Mouse (Mus musculus): ENCODE data around the gene Trpv1. TPM values are rescaled to one million over a fixed set of nuclear protein-coding genes. Genes with fewer than 3 reads are reported as not detected.
A peak's percentile ranks its signal among the peaks of the same experiment; 100 is the strongest.

The Trpv1 gene
- total RNA-seq, 2 experiments from 2014 or later, result not detected

- Histone ChIP-seq H3K4me3 (no peak overlapping the region), H3K27ac (no peak overlapping the region)
- no peak for DNase-seq (ENCODE audit: low spot score in 2 of 2)
- TF ChIP-seq CTCF (conservative IDR thresholded peaks at IDR 0.05), result no peak
These were observed 23.4 kb downstream of the Trpv1 start for GRCm38 (mm10) chr11:73257362-73257945.

- H3K27ac ChIP-seq, result no peak overlapping the region
- no peak overlapping the region for H3K4me3 ChIP-seq
- no peak for TF ChIP-seq CTCF (conservative IDR thresholded peaks at IDR 0.05)
- DNase-seq (ENCODE audit: low spot score in 2 of 2), result no peak
These were observed 24.6 kb downstream of the Trpv1 start for GRCm38 (mm10) chr11:73258664-73259063.

DNA sequence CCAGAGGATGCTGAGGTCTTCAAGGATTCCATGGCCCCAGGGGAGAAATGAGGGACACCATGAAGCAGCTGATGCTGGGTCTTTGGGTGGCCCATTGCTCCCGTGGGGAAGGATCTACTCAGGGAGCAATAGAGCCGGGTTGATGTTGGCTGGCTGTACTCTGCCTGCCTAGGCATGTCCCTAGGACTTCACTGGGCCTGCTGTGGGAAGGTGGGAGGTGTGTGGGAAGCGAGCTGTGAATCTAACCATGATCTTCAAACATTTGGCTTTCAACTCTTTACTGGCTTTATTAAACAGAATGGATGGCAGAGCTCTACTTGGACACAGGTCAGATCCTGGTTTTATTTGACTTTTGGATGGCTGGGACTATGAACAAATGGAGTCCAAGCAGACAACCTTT lies 26.4 kb downstream of the Trpv1 start:
- no peak for TF ChIP-seq CTCF (conservative IDR thresholded peaks at IDR 0.05)
- DNase-seq (ENCODE audit: low spot score in 2 of 2), result no peak
- Histone ChIP-seq H3K4me3 (no peak overlapping the region), H3K27ac (no peak overlapping the region)

DNA sequence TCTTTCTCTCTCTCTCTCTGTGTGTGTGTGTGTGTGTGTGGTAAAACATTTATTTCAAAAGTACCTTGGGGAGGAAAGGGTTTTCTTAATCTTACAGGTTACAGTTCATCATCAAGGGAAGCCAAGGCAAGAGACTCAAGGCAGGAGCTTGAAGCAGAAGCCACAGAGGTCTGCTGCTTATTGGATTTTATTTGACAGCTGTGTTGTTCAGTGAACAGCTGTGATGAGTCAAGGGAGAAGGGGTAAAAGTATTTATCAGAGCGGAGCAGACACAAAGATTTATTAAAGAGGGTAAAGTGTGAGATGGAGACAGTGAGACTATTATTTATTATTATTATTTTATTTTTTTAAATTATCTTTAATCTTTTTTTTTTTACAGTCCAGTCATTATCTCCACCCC lies 27.3 kb downstream of the Trpv1 start:
- no peak for DNase-seq (ENCODE audit: low spot score in 2 of 2)
- Histone ChIP-seq H3K4me3 (no peak overlapping the region), H3K27ac (no peak overlapping the region)
- no peak for TF ChIP-seq CTCF (conservative IDR thresholded peaks at IDR 0.05)

GRCm38 (mm10) chr11:73267267-73267666 lies 33.2 kb downstream of the Trpv1 start, which contains the start of gene Trpv3:
Trpv3 (plus strand) TSS chr11:73267388.
- H3K27ac ChIP-seq, result no peak within 1 kb of the TSS
- DNase-seq (ENCODE audit: low spot score in 2 of 2), result no peak
- no peak within 1 kb of the TSS for H3K4me3 ChIP-seq
- no peak for TF ChIP-seq CTCF (conservative IDR thresholded peaks at IDR 0.05)

GRCm38 (mm10) chr11:73274821-73275220 lies 40.7 kb downstream of the Trpv1 start:
- no peak for TF ChIP-seq CTCF (conservative IDR thresholded peaks at IDR 0.05)

GRCm38 (mm10) chr11:73280710-73281109 lies 46.6 kb downstream of the Trpv1 start:
- Histone ChIP-seq H3K4me3 (no peak overlapping the region), H3K27ac (no peak overlapping the region)
- no peak for TF ChIP-seq CTCF (conservative IDR thresholded peaks at IDR 0.05)
- DNase-seq (ENCODE audit: low spot score in 2 of 2), result no peak

More at GRCm38 (mm10) chr11:73274821-73275220, 40.7 kb downstream of the Trpv1 start:
- no peak overlapping the region for H3K4me3 ChIP-seq
- no peak for DNase-seq (ENCODE audit: low spot score in 2 of 2)
- H3K27ac ChIP-seq, result no peak overlapping the region

- TF ChIP-seq CTCF (conservative IDR thresholded peaks at IDR 0.05), result peak; percentile 76
- H3K27ac ChIP-seq, result peak overlapping the region; percentile 85
- peak; percentile 72 to 76 for DNase-seq (ENCODE audit: low spot score in 2 of 2)
- peak overlapping the region; percentile 52 for H3K4me3 ChIP-seq
These were observed 47.5 kb downstream of the Trpv1 start for GRCm38 (mm10) chr11:73281528-73282027.

- H3K4me3 ChIP-seq, result no peak overlapping the region
- no peak for DNase-seq (ENCODE audit: low spot score in 2 of 2)
- no peak for TF ChIP-seq CTCF (conservative IDR thresholded peaks at IDR 0.05)
- H3K27ac ChIP-seq, result peak overlapping the region; percentile 64
These were observed 49.3 kb downstream of the Trpv1 start for GRCm38 (mm10) chr11:73283369-73283768.

GRCm38 (mm10) chr11:73283926-73284325 lies 49.8 kb downstream of the Trpv1 start:
- DNase-seq (ENCODE audit: low spot score in 2 of 2), result no peak
- no peak for TF ChIP-seq CTCF (conservative IDR thresholded peaks at IDR 0.05)
- no peak overlapping the region for H3K4me3 ChIP-seq
- H3K27ac ChIP-seq, result peak overlapping the region; percentile 64; the same call in 1 of the 2 replicates

- Histone ChIP-seq H3K27ac (peak overlapping the region; percentile 72; the same call in 1 of the 2 replicates), H3K4me3 (no peak overlapping the region)
- DNase-seq (ENCODE audit: low spot score in 2 of 2), result no peak
- TF ChIP-seq CTCF (conservative IDR thresholded peaks at IDR 0.05), result no peak
These were observed 50.3 kb downstream of the Trpv1 start for GRCm38 (mm10) chr11:73284351-73284750.

- DNase-seq (ENCODE audit: low spot score in 2 of 2), result no peak
- Histone ChIP-seq H3K27ac (peak overlapping the region; percentile 39; the same call in 1 of the 2 replicates), H3K4me3 (no peak overlapping the region)
- TF ChIP-seq CTCF (conservative IDR thresholded peaks at IDR 0.05), result no peak
These were observed 55.5 kb downstream of the Trpv1 start for GRCm38 (mm10) chr11:73289621-73290020.

DNA sequence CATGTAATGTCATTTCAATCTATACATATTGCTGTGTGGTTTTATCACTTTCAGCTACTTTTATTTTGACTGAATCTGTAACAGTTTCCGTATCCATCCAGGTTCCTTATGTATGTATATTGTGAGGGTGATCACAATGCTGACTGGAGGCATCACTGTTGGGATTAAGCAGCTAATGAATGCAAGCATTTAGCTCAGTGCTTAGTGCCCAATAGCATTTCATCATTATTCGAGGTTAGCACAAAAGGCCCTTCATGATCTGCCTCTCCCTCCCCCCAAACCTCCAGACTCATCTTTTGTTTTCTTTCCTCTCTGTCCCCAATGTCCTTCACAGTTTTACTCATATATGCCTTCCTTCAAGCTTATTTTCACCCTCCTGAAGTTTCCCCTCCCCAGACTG lies 69.0 kb downstream of the Trpv1 start:
- H3K27ac ChIP-seq, result peak overlapping the region; percentile 72
- H3K4me3 ChIP-seq, result no peak overlapping the region
- TF ChIP-seq CTCF (conservative IDR thresholded peaks at IDR 0.05), result no peak
- no peak for DNase-seq (ENCODE audit: low spot score in 2 of 2)

Other genes starting within 250 kb of the Trpv1 start
- gene P2rx1, start 235.2 kb upstream of the Trpv1 start, total RNA-seq (2021), result under 1 TPM; 0.15 to 0.44 TPM
- 100 to 1,000 TPM; 173 to 177 TPM for gene Camkk1, start 215.3 kb upstream of the Trpv1 start, total RNA-seq (2021)
- 10 to 100 TPM; 10.6 to 11.8 TPM for gene Ncbp3, start 186.5 kb upstream of the Trpv1 start, total RNA-seq (2021)
- under 1 TPM; 0.15 to 0.20 TPM for gene Itgae, start 143.7 kb upstream of the Trpv1 start, total RNA-seq (2021)
- under 1 TPM; 0.33 to 0.44 TPM for gene Haspin, start 96.0 kb upstream of the Trpv1 start, total RNA-seq (2021)
- 1 to 10 TPM; 2.0 to 3.1 TPM for gene P2rx5, start 73.9 kb upstream of the Trpv1 start, total RNA-seq (2021)
- 10 to 100 TPM; 44.6 to 47.5 TPM for gene Emc6, start 57.3 kb upstream of the Trpv1 start, total RNA-seq (2021)
- gene Tax1bp3, start 57.2 kb upstream of the Trpv1 start, total RNA-seq (2021), result 1 to 10 TPM; 9.2 TPM
- 10 to 100 TPM; 20.1 to 23.2 TPM for gene Ctns, start 35.2 kb upstream of the Trpv1 start, total RNA-seq (2021)
- 1 to 10 TPM; 3.1 to 3.2 TPM for gene Shpk, start 34.8 kb upstream of the Trpv1 start, total RNA-seq (2021)
- under 1 TPM; 0.54 to 0.59 TPM for gene Trpv3, start 33.1 kb downstream of the Trpv1 start, total RNA-seq (2021)
- 10 to 100 TPM; 10.8 to 12.6 TPM for gene Aspa, start 95.3 kb downstream of the Trpv1 start, total RNA-seq (2021)
- gene Gm49340, start 95.4 kb downstream of the Trpv1 start, total RNA-seq (2021), result not detected
- not detected for gene Spata22, start 95.4 kb downstream of the Trpv1 start, total RNA-seq (2021)
- not detected for gene Olfr20, start 116.5 kb downstream of the Trpv1 start, total RNA-seq (2021)
- gene Olfr376, start 137.0 kb downstream of the Trpv1 start, total RNA-seq (2021), result not detected
- not detected for gene Olfr1, start 165.3 kb downstream of the Trpv1 start, total RNA-seq (2021)
- gene Olfr378, start 194.2 kb downstream of the Trpv1 start, total RNA-seq (2021), result not detected
- not detected for gene Olfr380, start 223.2 kb downstream of the Trpv1 start, total RNA-seq (2021)

Data from layer of hippocampus, adult 2 months (tissue).